ENCODE assay signal across 8 mouse cellular contexts in the genomic region with DNA sequence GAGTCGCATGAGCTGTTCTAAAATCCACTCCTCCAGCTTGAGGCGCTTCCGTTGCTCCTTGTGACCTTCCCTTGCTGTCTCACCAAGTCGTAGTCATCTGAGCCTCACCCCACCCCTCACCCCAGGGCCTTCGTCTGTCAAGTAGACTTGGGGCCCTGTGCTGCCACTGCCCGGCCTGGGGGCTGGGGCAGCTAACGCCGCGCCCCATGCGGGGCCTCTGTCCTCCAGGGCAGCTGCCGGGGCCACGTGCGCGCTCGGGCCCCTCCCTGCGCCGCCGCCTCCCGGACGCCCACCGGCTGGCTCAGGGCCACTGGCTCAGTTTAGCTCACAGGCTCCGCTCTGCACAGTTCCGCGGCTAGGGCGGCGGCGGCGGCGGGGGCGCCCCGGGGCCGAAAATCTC. TPM values are rescaled to one million over a fixed set of nuclear protein-coding genes. Genes with fewer than 3 reads are reported as not detected.
DNase-seq lines count a peak whose midpoint lies in the region; ATAC-seq and TF ChIP-seq lines count a peak whose summit lies in the region.

No protein-coding gene starts in this region.

- no peaks in the 10 kb centered on the region for H3K36me3 ChIP-seq in forebrain, embryonic 15.5 days
- H3K36me3 ChIP-seq in limb, embryonic 15.5 days: no peaks in the 10 kb centered on the region
- no peaks in the 10 kb centered on the region for H3K36me3 ChIP-seq in small intestine, adult 2 months (ENCODE audit: control insufficient read depth, insufficient read depth, low read length)

- no peak for TF ChIP-seq CTCF in small intestine, adult 2 months (IDR thresholded peaks at IDR 0.05; ENCODE audit: extremely low read depth, insufficient read length, insufficient replicate concordance, low read depth, low read length)

- no peak overlapping the region for H3K4me3 ChIP-seq in forebrain, embryonic 15.5 days
- no peak overlapping the region for H3K4me3 ChIP-seq in limb, embryonic 15.5 days
- H3K4me3 ChIP-seq in small intestine, adult 2 months (ENCODE audit: low read depth, low read length): peak overlapping the region; percentile 28

- TF ChIP-seq POLR2A in small intestine, adult 2 months (IDR thresholded peaks at IDR 0.05; ENCODE audit: low read depth, low read length): no peak

- H3K4me1 ChIP-seq in forebrain, embryonic 15.5 days: no peaks in the 10 kb centered on the region
- H3K4me1 ChIP-seq in limb, embryonic 15.5 days: no peaks in the 10 kb centered on the region
- H3K4me1 ChIP-seq in small intestine, adult 2 months (ENCODE audit: control insufficient read depth, insufficient read depth, insufficient read length, low read length): 0 out of 2 replicates have a peak, but pooled peaks cover 3% of the 10 kb centered on the region

- H3K9ac ChIP-seq in forebrain, embryonic 15.5 days (replicated peaks): no peak overlapping the region
- no peak overlapping the region for H3K9ac ChIP-seq in limb, embryonic 15.5 days

- H3K4me2 ChIP-seq in forebrain, embryonic 15.5 days (replicated peaks): peak overlapping the region; percentile 27
- H3K4me2 ChIP-seq in limb, embryonic 15.5 days: peak overlapping the region; percentile 36

- H3K27me3 ChIP-seq in forebrain, embryonic 15.5 days: no peaks in the 10 kb centered on the region
- H3K27me3 ChIP-seq in limb, embryonic 15.5 days: no peaks in the 10 kb centered on the region
- H3K27me3 ChIP-seq in small intestine, adult 2 months (ENCODE audit: control insufficient read depth, insufficient read depth, low read length): no peaks in the 10 kb centered on the region

- peak; percentile 20 for DNase-seq in layer of hippocampus, adult 11-12 months (ENCODE audit: low spot score)
- DNase-seq in layer of hippocampus, adult 9-11 months: no peak
- peak; percentile 27 to 43 for DNase-seq in adrenal gland, postnatal 36 days
- no peak for DNase-seq in natural killer cell, adult 2 months (ENCODE audit: low spot score in 2 of 2)
- no peak for DNase-seq in cerebellum, adult 11 months

- no peaks in the 10 kb centered on the region for H3K9me3 ChIP-seq in forebrain, embryonic 15.5 days
- H3K9me3 ChIP-seq in limb, embryonic 15.5 days: no peaks in the 10 kb centered on the region

- no peak; the same call in 1 of the 2 replicates for ATAC-seq in forebrain, embryonic 15.5 days (replicated peaks)
- no peak for ATAC-seq in limb, embryonic 15.5 days (ENCODE audit: insufficient number of reproducible peaks, low FRiP score, low TSS enrichment, low read depth)

- WGBS in forebrain, embryonic 15.5 days: 43% methylated on average over 32 of the region's 32 CpGs
- 32% methylated on average over 32 of the region's 32 CpGs for WGBS in limb, embryonic 15.5 days
- WGBS in small intestine, adult 2 months: 20% methylated on average over 32 of the region's 32 CpGs

- H3K27ac ChIP-seq in forebrain, embryonic 15.5 days (replicated peaks): no peak overlapping the region
- H3K27ac ChIP-seq in limb, embryonic 15.5 days: no peak overlapping the region
- H3K27ac ChIP-seq in small intestine, adult 2 months (ENCODE audit: insufficient read depth, low read depth, low read length): no peak overlapping the region

RNA-seq across cellular contexts. Expression of gene Mbtps2, which starts 14.4 kb away (rescaled TPM):
- total RNA-seq in adrenal gland, postnatal 36 days (2021): 10 to 100 TPM; 22.7 to 26.8 TPM
- 30.4 and 35.4 TPM in 2 replicates for polyA plus RNA-seq in forebrain, embryonic 15.5 days (2015; fragmentation: Nextera tagmentation; extraction: Ambion mirVana)
- 19.4 and 20.7 TPM in 2 replicates for polyA plus RNA-seq in limb, embryonic 15.5 days (2015; fragmentation: Nextera tagmentation; extraction: Ambion mirVana)
- polyA plus RNA-seq in small intestine, adult 2 months (2012; rRNA removed): 1.7 and 3.8 TPM in 2 replicates

RNA-seq across cellular contexts. Expression of gene Yy2, which starts 44.1 kb away (rescaled TPM):
- total RNA-seq in adrenal gland, postnatal 36 days (2021): 1 to 10 TPM; 1.2 to 1.5 TPM
- polyA plus RNA-seq in forebrain, embryonic 15.5 days (2015; fragmentation: Nextera tagmentation; extraction: Ambion mirVana): 2.7 and 2.8 TPM in 2 replicates
- polyA plus RNA-seq in limb, embryonic 15.5 days (2015; fragmentation: Nextera tagmentation; extraction: Ambion mirVana): 1.5 and 3.2 TPM in 2 replicates
- polyA plus RNA-seq in small intestine, adult 2 months (2012; rRNA removed): not detected in 2 replicates

Comparison
In these comparisons a context has a peak if more than half of its experiments do, and no peak if none do; other contexts are left out.
1. DNase-seq: peak in layer of hippocampus, adult 11-12 months (single experiment) and adrenal gland, postnatal 36 days (2 of 2); none in layer of hippocampus, adult 9-11 months (single experiment), natural killer cell, adult 2 months (0 of 2) and cerebellum, adult 11 months (single experiment).